Mouse (Mus musculus) urinary bladder, postnatal 25 days (tissue): Measurements from ENCODE around the gene Olfr92.

ENCODE experiments used
- DNase-seq: peaks from one replicate; pipeline ENCODE4 v3.0.0; 2022; ENCODE audit warnings: low spot score

Olfr92 gene

DNA sequence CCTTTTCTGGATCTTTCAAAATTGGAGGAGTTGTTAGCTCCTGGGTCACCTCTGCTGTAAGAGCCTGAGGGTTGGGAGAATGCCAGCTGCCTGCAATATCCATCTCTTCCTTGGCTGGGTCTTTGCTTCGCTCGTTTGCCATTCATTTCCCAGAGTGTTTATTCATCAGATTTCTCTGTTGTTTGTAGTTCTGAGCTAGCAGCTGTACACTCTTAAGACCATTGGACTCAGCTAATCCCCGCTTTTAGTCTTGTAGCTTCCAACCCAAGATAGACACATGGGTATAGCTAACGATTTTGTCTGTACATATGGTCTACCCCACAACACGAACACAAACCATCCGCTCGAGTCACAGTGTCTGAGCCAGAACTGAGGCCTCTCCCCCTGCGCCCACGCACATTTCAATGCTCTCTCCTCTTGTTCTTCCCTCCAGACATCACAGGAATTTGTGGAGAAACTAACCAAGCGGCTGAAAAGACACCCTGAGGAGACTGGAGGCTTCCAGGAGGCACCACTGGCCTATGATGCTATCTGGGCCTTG lies 57.7 kb downstream of the Olfr92 start:
- no peak for DNase-seq

DNA sequence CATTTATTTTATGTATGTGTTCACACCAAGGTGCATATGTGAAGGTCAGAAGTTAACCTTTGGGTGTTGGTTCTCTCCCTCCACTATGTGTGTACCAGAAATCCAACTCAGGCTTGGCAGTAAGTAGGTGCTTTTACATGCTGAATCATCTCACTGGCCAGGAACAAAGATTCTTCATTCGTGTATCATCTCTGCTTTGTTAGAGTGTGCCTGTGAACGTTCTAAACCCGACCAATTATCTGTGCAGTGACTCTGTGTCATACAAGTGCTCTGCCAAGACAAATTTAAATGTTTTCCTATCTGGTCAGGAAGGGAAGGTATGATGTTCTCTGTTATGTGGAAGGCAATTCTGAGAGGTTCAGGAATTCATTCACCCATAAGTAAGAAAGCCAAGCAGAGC lies 58.5 kb downstream of the Olfr92 start:
- no peak for DNase-seq
